Mouse (Mus musculus) adrenal gland, adult (tissue): ENCODE measurements around the gene Sco1.
"Not testable (repeated sequence)": the region's sequence is repeated elsewhere in the genome, so short reads cannot be mapped to it uniquely, and the experiment has no call there.

Source experiments
- DNase-seq, 2 experiments: peaks; one replicate each; pipeline ENCODE4 v3.0.0; 2022 to 2023; ENCODE audit warnings: low spot score in 1 of 2; ENCODE audit not compliant: inconsistent age in 2 of 2

Gene Sco1

GRCm38 (mm10) chr11:67052321-67052952 lies at the start of gene Sco1, which contains the start of gene Adprm:
TSS of gene Sco1 (plus strand) at chr11:67052670.
TSS of gene Adprm (minus strand) at chr11:67052594.
- peak; percentile 94 to 97 for DNase-seq

GRCm38 (mm10) chr11:67002911-67003310 lies 49.6 kb upstream of the Sco1 start:
- no peak for DNase-seq

GRCm38 (mm10) chr11:67007961-67008360 lies 44.5 kb upstream of the Sco1 start:
- DNase-seq, result peak in 1 of 2 experiments; percentile 49

- no peak for DNase-seq
Observed at GRCm38 (mm10) chr11:67008528-67008927, 43.9 kb upstream of the Sco1 start.

- peak in 1 of 2 experiments; percentile 62 for DNase-seq
Observed at GRCm38 (mm10) chr11:67010430-67010829, 42.0 kb upstream of the Sco1 start.

- no peak for DNase-seq
Observed at GRCm38 (mm10) chr11:67011635-67012034, 40.8 kb upstream of the Sco1 start.

DNA sequence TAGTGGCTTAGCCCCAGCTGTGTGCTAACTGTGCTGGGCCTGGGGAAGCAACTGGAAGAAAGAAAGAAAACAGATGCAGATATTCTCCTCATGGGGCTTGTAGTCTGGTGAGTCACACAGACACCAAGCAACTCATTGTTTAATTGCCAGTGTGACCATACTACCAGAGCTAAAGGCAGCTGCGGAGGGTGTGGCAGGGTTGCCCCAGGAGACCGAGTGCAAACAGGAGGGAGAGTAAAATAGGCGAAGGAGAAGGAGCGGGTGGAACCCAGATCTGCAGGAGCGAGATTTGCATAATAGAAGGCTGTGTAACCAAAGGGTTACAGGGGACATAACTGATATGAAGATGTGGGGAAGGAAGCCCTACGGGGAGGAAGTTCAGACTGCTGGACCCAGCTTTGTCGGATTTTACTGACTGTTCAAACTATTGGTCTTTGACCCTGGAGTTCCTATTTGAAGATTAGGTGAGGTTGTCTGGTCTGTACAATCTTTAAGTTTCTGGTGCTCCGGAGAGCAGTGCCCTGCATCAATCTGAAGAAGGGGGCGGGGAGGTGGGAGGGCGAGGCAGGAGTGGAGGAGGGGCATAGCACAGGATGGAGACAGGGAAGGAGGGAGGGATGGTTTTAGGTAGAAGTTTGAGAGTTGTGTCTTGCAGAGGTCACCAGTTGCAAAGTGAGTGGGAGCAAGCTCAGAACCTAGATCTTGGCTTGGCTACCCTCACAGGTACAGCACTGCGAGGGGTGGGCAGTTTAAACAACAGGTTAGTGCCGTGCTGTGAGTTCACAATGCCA lies 34.5 kb upstream of the Sco1 start:
- DNase-seq, result peak in 1 of 2 experiments; percentile 45

- no peak for DNase-seq
Observed at GRCm38 (mm10) chr11:67019711-67020475, 32.6 kb upstream of the Sco1 start.

DNA sequence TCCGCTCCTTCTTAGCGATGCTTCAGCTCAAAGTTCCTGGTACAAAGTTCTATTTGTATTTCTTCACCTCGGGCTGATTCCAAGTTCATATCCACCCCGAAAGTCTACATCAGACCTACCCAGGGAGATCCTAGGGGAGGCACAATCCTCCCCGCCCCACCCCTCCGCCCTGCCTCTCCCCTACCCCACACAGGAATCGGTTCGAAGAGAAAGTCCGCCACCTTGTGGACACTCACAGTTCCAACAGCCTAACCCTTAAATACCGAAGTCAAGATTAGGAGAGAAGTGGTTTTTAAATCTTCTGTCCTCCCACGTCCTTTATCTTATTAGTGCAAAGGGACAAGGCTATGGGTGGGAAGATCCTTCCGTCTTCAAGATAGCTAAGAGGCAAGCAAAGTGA lies 31.5 kb upstream of the Sco1 start:
- peak; percentile 55 to 86 for DNase-seq

GRCm38 (mm10) chr11:67022354-67023115 lies 29.9 kb upstream of the Sco1 start:
- DNase-seq, result peak in 1 of 2 experiments; percentile 49

DNA sequence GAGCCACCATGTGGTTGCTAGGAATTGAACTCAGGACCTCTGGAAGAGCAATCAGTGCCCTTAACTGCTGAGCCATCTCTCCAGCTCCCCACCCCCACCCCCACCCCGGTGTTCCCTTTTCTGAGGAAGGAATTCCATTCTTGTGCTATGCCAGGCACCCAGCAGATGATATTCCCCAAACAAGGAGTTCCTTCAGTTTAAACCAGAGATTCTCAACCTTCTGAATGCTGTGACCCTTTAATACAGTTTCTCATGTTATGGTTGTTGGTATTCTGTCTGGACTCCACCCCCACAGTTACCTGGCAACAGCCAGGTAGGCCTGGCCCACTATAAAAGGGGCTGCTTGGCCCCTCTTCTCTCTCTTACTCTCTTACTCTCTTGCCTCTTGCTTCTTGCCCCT lies 29.3 kb upstream of the Sco1 start:
- not testable (repeated sequence) for DNase-seq

GRCm38 (mm10) chr11:67023802-67024340 lies 28.6 kb upstream of the Sco1 start:
- no peak for DNase-seq

GRCm38 (mm10) chr11:67024867-67025477 lies 27.5 kb upstream of the Sco1 start, which contains the start of gene Tmem220:
TSS of gene Tmem220 (plus strand) at chr11:67025154.
- DNase-seq, result peak; percentile 95 to 99

DNA sequence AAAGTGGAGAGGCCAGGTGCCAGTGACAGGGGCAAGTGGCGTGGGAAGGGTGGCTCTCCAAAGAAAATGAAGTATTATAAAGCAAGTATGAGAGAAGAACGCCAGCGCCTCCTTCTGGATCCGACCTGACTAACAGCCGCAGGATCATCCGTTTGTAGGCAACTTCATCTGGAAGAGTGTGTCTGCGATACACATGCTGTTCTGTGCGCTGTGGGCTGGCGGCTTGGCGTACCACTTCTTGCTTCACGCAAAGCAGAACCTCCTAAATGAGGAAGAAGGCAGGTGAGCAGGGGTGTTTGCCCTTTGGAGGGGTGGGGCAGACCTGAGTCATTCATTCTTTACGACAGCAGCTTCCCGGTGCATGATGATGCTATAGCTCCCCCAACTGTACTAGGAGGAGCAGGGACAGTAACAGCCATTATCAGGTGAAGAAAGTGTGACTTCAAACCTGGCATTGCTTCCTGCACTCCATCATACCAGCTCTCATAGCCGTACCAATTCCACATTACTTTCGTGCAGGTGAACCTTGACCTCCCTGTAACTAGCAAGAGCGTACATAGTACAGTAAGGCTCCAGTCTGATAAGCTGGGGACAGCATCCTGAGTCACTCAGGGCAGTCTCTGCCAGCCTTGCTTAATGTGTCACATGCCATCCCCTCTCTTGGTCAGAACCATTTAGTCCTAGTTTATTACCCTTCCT lies 21.4 kb upstream of the Sco1 start:
- DNase-seq, result peak; percentile 65 to 74

GRCm38 (mm10) chr11:67031603-67031915 lies 20.9 kb upstream of the Sco1 start:
- no peak for DNase-seq

DNA sequence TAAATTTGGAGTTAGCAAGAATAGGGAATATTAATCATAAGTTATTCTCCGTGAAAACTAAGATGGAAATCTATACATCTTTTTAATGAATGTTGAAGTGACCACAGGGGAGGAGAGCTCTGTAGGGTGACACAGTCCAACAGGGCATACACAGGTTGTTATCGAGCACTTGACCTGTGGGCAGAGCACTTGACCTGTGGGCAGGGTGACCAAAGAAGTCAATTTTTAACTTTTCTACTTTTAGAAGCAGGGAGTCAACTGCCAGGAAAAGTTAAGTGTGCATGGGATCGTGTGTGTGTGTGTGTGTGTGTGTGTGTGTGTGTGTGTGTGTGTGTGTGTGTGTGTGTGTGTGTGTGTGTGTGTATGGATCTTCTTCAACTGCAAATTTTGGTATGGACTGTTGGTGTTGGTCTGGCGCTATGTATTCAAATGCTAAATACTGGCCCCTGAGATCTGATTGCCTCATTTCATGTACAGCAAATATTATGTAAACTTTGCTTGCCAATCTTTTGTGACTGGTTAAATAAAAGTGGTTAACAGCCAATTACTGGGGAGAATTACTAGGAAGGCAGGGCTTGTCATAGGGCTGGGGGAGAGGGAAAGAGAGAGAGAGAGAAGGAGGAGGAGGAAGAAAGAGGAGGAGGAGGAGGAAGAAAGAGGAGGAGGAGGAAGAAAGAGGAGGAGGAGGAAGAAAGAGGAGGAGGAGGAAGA lies 17.5 kb upstream of the Sco1 start:
- no peak for DNase-seq

GRCm38 (mm10) chr11:67036229-67036628 lies 16.2 kb upstream of the Sco1 start:
- no peak for DNase-seq

DNA sequence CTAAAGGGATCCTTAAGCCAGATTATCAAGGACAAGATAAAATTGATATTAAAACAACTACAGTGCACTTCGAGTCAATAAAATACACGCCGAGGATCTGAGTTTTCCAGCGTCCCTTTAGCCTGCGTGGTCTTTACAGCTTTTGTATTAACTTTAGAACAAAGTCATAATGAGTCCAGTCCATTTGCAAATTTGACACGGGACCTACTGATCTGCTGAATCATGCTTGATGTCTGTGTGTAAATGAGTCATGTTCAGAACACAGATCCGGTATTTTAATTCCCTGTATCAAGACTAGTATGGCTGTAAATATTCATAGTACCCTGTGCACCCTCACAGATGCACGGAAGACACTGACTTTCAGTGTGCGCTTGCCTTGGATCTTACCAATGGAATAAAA lies 15.6 kb upstream of the Sco1 start:
- no peak for DNase-seq

- peak in 1 of 2 experiments; percentile 19 for DNase-seq
Observed at GRCm38 (mm10) chr11:67039799-67040198, 12.7 kb upstream of the Sco1 start.
